Mouse (Mus musculus) layer of hippocampus, adult 18-20 months (tissue): ENCODE measurements around the gene Aspa. TPM values are rescaled to one million over a fixed set of nuclear protein-coding genes. Genes with fewer than 3 reads are reported as not detected.
"Not testable (repeated sequence)": the region's sequence is repeated elsewhere in the genome, so short reads cannot be mapped to it uniquely, and the experiment has no call there.

Experiments
- DNase-seq, 2 experiments: peaks; one replicate each; pipeline ENCODE4 v3.0.0; 2022; ENCODE audit warnings: low spot score in 2 of 2
- long read RNA-seq: library from polyadenylated mRNA; stranded (forward); transcript quantifications from one replicate; pipeline ENCODE4 v2.0.0, GENCODE M21; 2021
- total RNA-seq, 2 experiments: library from RNA; stranded (reverse); gene quantifications; 2 replicates each; pipeline ENCODE4 v1.2.3; 2021

Aspa gene
- total RNA-seq, result 10 to 100 TPM; 13.9 to 14.8 TPM
- long read RNA-seq, partial matches to known transcripts, result 0 of 5 reads
- long read RNA-seq, other reads (novel, unspliced or antisense), result 1 of 5 reads

- no peak for DNase-seq
Measured at GRCm38 (mm10) chr11:73329442-73329841, at the start of gene Aspa, which contains the start of the genes Gm49340 and Spata22. Gene Aspa, minus strand, starts transcription at chr11:73329596. Gene Gm49340, plus strand, starts transcription at chr11:73329741. Gene Spata22, plus strand, starts transcription at chr11:73329741.

GRCm38 (mm10) chr11:73370946-73371345 lies 41.5 kb upstream of the Aspa start, which contains the start of gene Olfr376:
Gene Olfr376, plus strand, starts transcription at chr11:73371246.
- DNase-seq, result no peak

- DNase-seq, result no peak
Measured at GRCm38 (mm10) chr11:73350483-73350882, 21.1 kb upstream of the Aspa start, which contains the start of gene Olfr20. Gene Olfr20, plus strand, starts transcription at chr11:73350783.

GRCm38 (mm10) chr11:73336919-73337318 lies 7.5 kb upstream of the Aspa start:
- no peak for DNase-seq

GRCm38 (mm10) chr11:73333357-73333756 lies 4.0 kb upstream of the Aspa start:
- DNase-seq, result no peak

GRCm38 (mm10) chr11:73327361-73327760 lies 2.0 kb downstream of the Aspa start:
- no peak for DNase-seq

- no peak for DNase-seq
Measured at GRCm38 (mm10) chr11:73326485-73326886, 2.9 kb downstream of the Aspa start.

- no peak for DNase-seq
Measured at GRCm38 (mm10) chr11:73323906-73324830, 5.2 kb downstream of the Aspa start.

GRCm38 (mm10) chr11:73321064-73321463 lies 8.3 kb downstream of the Aspa start:
- not testable (repeated sequence) for DNase-seq

- not testable (repeated sequence) for DNase-seq
Measured at GRCm38 (mm10) chr11:73318581-73318980, 10.8 kb downstream of the Aspa start.

GRCm38 (mm10) chr11:73315961-73316360 lies 13.4 kb downstream of the Aspa start:
- DNase-seq, result no peak

- DNase-seq, result no peak
Measured at GRCm38 (mm10) chr11:73303123-73303522, 26.3 kb downstream of the Aspa start.

GRCm38 (mm10) chr11:73289621-73290020 lies 39.8 kb downstream of the Aspa start:
- no peak for DNase-seq

- DNase-seq, result peak in 1 of 2 experiments; percentile 24
Measured at GRCm38 (mm10) chr11:73284351-73284750, 45.0 kb downstream of the Aspa start.

GRCm38 (mm10) chr11:73283926-73284325 lies 45.5 kb downstream of the Aspa start:
- DNase-seq, result no peak

GRCm38 (mm10) chr11:73283369-73283768 lies 46.0 kb downstream of the Aspa start:
- DNase-seq, result peak in 1 of 2 experiments; percentile 23

GRCm38 (mm10) chr11:73281528-73282027 lies 47.8 kb downstream of the Aspa start:
- DNase-seq, result peak; percentile 62 to 83

GRCm38 (mm10) chr11:73280710-73281109 lies 48.7 kb downstream of the Aspa start:
- no peak for DNase-seq

GRCm38 (mm10) chr11:73274821-73275220 lies 54.6 kb downstream of the Aspa start:
- DNase-seq, result no peak

- DNase-seq, result no peak
Measured at GRCm38 (mm10) chr11:73267267-73267666, 62.1 kb downstream of the Aspa start, which contains the start of gene Trpv3. Gene Trpv3, plus strand, starts transcription at chr11:73267388.

GRCm38 (mm10) chr11:73261385-73261784 lies 68.0 kb downstream of the Aspa start:
- DNase-seq, result no peak

- DNase-seq, result no peak
Measured at GRCm38 (mm10) chr11:73260457-73260856, 68.9 kb downstream of the Aspa start.
